ENCODE assay signal across 8 mouse cellular contexts in genomic region chr14:73122923-73123278, GRCm38 (mm10). TPM values are rescaled to one million over a fixed set of nuclear protein-coding genes. Genes with fewer than 3 reads are reported as not detected.
DNase-seq lines count a peak whose midpoint lies in the region; ATAC-seq and TF ChIP-seq lines count a peak whose summit lies in the region.

Gene Rcbtb2 (plus strand): TSS chr14:73123037.

- intact Hi-C loops in heart, postnatal 36 days (cut with DNase I): no loop called here

- H3K9ac ChIP-seq in forebrain, embryonic 11.5 days (ENCODE audit: low read length): no peak within 1 kb of the TSS
- H3K9ac ChIP-seq in limb, embryonic 13.5 days: no peak within 1 kb of the TSS

- H3K27me3 ChIP-seq in forebrain, embryonic 11.5 days (ENCODE audit: control insufficient read depth, insufficient read depth, low read length): no peaks in the 10 kb centered on the region
- H3K27me3 ChIP-seq in limb, embryonic 13.5 days: no peaks in the 10 kb centered on the region

- no peaks in the 10 kb centered on the region for H3K9me3 ChIP-seq in forebrain, embryonic 11.5 days (ENCODE audit: control insufficient read depth, low read length)
- H3K9me3 ChIP-seq in limb, embryonic 13.5 days: no peaks in the 10 kb centered on the region

- H3K27ac ChIP-seq in forebrain, embryonic 11.5 days (ENCODE audit: low read depth, low read length): no peak within 1 kb of the TSS
- no peak within 1 kb of the TSS for H3K27ac ChIP-seq in limb, embryonic 13.5 days
- peak within 1 kb of the TSS; percentile 57; the same call in 1 of the 2 replicates for H3K27ac ChIP-seq in olfactory bulb, adult 2 months (ENCODE audit: insufficient read depth, low read depth, low read length)

- 69% methylated on average over 4 of the region's 4 CpGs for WGBS in forebrain, embryonic 11.5 days
- WGBS in limb, embryonic 13.5 days: 60% methylated on average over 4 of the region's 4 CpGs
- WGBS in olfactory bulb, adult 2 months: 13% methylated on average over 4 of the region's 4 CpGs

- DNase-seq in urinary bladder, adult 2 months (ENCODE audit: low spot score): no peak
- DNase-seq in urinary bladder, adult 18-20 months (ENCODE audit: low spot score in 2 of 2): no peak
- DNase-seq in forebrain, embryonic 11.5 days (ENCODE audit: low spot score): no peak
- DNase-seq in heart, postnatal 36 days: no peak
- DNase-seq in B cell, adult 2 months: no peak
- no peak for DNase-seq in urinary bladder, postnatal 10 days (ENCODE audit: low spot score)

- no peak for ATAC-seq in forebrain, embryonic 11.5 days (replicated peaks; ENCODE audit: low FRiP score)
- no peak for ATAC-seq in limb, embryonic 13.5 days (ENCODE audit: low FRiP score, low read depth)

- H3K4me1 ChIP-seq in forebrain, embryonic 11.5 days (replicated peaks; ENCODE audit: control insufficient read depth, insufficient read depth, low read length): no peaks in the 10 kb centered on the region
- peaks cover 18% of the 10 kb centered on the region for H3K4me1 ChIP-seq in limb, embryonic 13.5 days
- peaks cover 3% of the 10 kb centered on the region for H3K4me1 ChIP-seq in olfactory bulb, adult 2 months (ENCODE audit: control insufficient read depth, insufficient read depth, low read length)

- no peak for TF ChIP-seq POLR2A in olfactory bulb, adult 2 months (IDR thresholded peaks at IDR 0.05; ENCODE audit: insufficient read depth, low read depth, low read length)

- no peak for TF ChIP-seq CTCF in olfactory bulb, adult 2 months (IDR thresholded peaks at IDR 0.05; ENCODE audit: insufficient read depth, low read depth, low read length)

- H3K36me3 ChIP-seq in forebrain, embryonic 11.5 days (ENCODE audit: control insufficient read depth, insufficient read depth, low read length): no peaks in the 10 kb centered on the region
- H3K36me3 ChIP-seq in limb, embryonic 13.5 days: no peaks in the 10 kb centered on the region

- H3K4me3 ChIP-seq in forebrain, embryonic 11.5 days (ENCODE audit: low read depth, low read length): no peak within 1 kb of the TSS
- no peak within 1 kb of the TSS for H3K4me3 ChIP-seq in limb, embryonic 13.5 days
- H3K4me3 ChIP-seq in olfactory bulb, adult 2 months (ENCODE audit: insufficient read depth, low read depth, low read length): no peak within 1 kb of the TSS

- no peak within 1 kb of the TSS for H3K4me2 ChIP-seq in forebrain, embryonic 11.5 days (ENCODE audit: low read depth, low read length, severe bottlenecking)
- no peak within 1 kb of the TSS for H3K4me2 ChIP-seq in limb, embryonic 13.5 days (replicated peaks)

RNA-seq across cellular contexts. Expression of gene Rcbtb2, which starts in this region (rescaled TPM):
- polyA plus RNA-seq in urinary bladder, adult 2 months (2012; rRNA removed): 41.3 and 47.1 TPM in 2 replicates
- 142 and 160 TPM in 2 replicates for polyA plus RNA-seq in forebrain, embryonic 11.5 days (2014; fragmentation: Nextera tagmentation; extraction: Ambion mirVana)
- 10 to 100 TPM; 20.0 to 23.2 TPM for total RNA-seq in heart, postnatal 36 days (2021)
- polyA plus RNA-seq in limb, embryonic 13.5 days (2015; fragmentation: Nextera tagmentation; extraction: Ambion mirVana): 146 and 151 TPM in 2 replicates
- not detected in 2 replicates for polyA plus RNA-seq in olfactory bulb, adult 2 months (2012; ENCODE audit: insufficient read depth, insufficient read length, low replicate concordance, missing spikeins)
